Mouse (Mus musculus) CD4-positive naive resting alpha-beta T cell, adult 57 days (primary cell): ENCODE data around the gene Atp2c2. TPM values are rescaled to one million over a fixed set of nuclear protein-coding genes. Genes with fewer than 3 reads are reported as not detected.

Experiments
- total RNA-seq: library from RNA; stranded (reverse); gene quantifications from one replicate; pipeline ENCODE4 v1.2.4, GENCODE M21; 2023

The Atp2c2 gene
- total RNA-seq: not detected

DNA sequence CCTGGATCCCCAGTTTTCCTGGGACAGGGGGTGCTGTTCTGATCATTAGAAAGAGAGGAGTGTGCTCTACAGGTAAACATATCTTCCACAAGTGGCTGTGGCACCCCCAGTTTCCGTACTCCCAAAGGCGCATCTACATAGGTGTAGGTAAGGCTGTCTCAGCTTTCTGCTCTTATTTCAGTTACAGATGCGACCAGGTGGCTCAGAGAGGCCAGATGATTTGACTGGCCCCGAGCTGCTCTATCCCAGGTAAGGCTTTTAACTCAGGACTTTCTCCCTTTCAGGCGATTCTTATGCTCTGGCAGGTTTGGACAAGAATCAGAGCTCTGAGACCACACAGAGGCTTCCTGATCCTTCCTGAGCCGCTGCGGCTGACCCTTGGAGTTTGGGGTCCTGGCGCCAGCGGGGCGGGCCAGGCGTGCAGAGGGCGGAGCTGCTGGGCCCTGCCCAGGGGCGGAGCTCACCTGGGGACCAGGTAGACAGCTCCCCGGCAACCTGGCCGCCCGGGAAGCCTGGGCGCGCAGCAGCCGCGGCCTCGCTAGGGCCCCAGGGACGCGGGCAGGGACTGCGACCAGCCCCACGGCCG, at the start of gene Atp2c2:
Gene Atp2c2 (plus strand): TSS at position 461 of the 586 bp plus-strand sequence.

DNA sequence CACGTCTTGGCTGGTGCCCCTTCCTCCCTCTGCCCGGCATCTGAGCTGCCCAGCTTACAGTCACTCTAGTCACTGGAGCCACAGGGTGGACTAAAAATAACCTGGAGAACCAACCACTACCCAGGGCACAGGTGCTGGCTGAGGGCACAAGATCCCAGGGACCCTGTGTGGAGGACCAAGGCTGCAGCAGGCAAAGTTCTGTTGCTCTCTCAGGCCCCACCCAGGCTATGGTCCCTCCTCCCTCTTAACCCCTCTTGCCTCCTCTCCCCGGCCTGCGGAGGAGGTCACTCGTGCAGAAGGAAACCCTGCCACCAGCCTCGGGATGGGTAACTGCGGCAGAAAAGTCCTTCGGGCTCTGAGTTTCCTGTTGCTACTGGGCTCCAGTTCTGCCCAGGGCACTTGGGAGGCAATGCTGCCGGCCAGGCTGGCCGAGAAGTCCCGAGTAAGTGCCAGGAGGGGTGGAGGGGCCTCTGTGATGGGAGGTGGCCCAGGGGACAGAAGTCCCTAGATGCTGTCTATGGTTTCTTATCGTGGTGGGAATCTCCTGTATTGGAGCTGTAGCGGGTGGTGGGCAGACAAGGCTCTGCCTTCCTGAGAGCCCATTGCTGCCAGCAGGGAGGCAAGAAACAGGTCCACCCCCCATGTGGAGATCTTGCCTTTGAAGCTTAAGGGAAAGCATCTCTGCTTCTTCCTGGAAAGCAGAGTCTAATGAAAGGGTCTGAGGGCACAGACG, 33.4 kb upstream of the Atp2c2 start, which contains the start of gene Wfdc1:
Gene Wfdc1 (plus strand): TSS at position 147 of the 733 bp plus-strand sequence.

DNA sequence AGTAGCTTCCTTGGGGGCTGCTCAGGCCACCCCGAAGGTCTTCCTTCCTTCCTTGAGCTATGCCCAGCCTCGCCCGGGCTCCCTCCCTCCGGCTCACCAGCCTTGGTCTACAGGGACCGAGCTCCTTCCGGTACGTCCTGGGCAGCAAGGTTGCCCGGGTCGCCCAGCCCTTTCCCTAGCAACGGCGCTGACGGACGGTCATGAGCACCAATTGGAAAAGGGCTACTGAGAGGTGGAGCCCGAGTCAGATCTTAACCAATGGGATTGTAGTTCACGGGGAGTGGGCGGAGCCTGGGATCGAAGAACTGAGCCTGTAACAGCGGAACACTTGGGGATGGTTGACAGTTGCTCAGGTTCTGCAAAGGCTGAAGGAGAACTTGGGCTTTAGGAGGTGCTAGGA, 78.5 kb downstream of the Atp2c2 start, which contains the start of gene Tldc1:
Gene Tldc1 (minus strand): TSS at position 154 of the 400 bp plus-strand sequence.

Other genes starting within 250 kb of the Atp2c2 start
- not detected for gene Slc38a8, start 198.3 kb upstream of the Atp2c2 start, total RNA-seq
- gene Mbtps1, start 141.3 kb upstream of the Atp2c2 start, total RNA-seq: 132 TPM
- gene Hsdl1, start 124.8 kb upstream of the Atp2c2 start, total RNA-seq: 64.1 TPM
- gene Dnaaf1, start 124.8 kb upstream of the Atp2c2 start, total RNA-seq: not detected
- 20.3 TPM for gene Taf1c, start 94.8 kb upstream of the Atp2c2 start, total RNA-seq
- gene Adad2, start 87.3 kb upstream of the Atp2c2 start, total RNA-seq: not detected
- not detected for gene Kcng4, start 64.3 kb upstream of the Atp2c2 start, total RNA-seq
- gene Wfdc1, start 33.6 kb upstream of the Atp2c2 start, total RNA-seq: not detected
- 6.5 TPM for gene Tldc1, start 78.4 kb downstream of the Atp2c2 start, total RNA-seq
- gene Cotl1, start 140.5 kb downstream of the Atp2c2 start, total RNA-seq: 525 TPM
- gene Klhl36, start 162.3 kb downstream of the Atp2c2 start, total RNA-seq: 10.7 TPM
- gene Usp10, start 210.4 kb downstream of the Atp2c2 start, total RNA-seq: 127 TPM
- 19.5 TPM for gene Gm20388, start 210.8 kb downstream of the Atp2c2 start, total RNA-seq